Mouse (Mus musculus): Measurements from ENCODE around the gene Plau.
A peak's percentile ranks its signal among the peaks of the same experiment; 100 is the strongest.

The Plau gene

DNA sequence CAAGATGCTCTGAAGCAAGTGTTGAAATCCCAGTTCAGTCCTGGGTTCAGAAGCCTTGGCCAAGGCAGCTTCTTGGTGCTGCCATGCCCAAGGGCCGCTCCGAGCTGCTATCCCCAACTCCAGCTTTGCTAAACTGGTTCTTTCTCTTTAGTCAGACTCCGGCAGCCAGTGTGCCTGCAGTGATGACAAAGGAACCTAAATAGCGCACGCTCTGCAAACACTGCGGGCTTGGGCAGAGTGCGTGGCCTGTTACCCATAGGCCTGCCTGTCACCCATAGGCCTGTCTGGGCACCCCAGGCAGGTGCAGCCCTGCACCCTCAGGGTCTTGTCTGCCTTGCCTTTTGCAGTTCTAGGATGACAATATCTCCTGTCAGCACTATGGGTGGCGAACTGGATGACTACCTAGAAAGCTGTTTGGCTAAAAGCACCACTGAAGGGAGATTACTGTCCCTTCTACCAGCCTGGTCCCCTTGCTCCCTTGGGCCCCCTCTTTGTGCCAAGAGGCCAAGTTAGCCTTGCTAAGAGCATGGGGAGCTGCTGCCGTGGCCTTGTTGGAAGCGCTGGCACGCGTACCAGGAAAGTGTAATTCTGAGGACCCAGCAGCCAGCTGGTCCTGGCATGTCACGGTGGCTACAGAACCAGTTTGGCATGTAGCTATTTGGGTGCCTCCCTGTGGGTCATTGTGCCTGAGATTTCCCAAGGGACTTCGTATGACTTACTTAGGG, 30.2 kb upstream of the Plau start:
- DNase-seq (ENCODE audit: low spot score in 2 of 2), result no peak

DNA sequence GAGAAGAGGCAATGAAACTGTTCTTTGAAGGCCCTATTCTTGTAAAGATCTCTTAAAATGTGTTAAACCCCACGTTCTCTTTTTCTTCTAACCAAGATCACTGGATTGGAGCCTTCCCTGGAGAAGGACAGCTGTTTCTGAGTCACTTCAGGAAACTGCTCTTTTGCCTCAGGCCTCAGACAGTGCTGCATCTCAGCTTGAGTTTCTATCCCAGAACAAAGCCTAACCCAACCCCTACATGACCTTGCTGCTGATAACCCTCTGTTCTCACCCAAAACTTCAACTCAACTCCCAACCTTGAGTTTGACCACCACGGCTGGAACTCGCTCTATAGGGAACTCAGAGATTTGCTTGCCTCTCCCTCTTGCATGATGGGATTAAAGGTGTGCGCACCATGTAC, 27.1 kb upstream of the Plau start:
- DNase-seq (ENCODE audit: low spot score in 2 of 2), result no peak

DNA sequence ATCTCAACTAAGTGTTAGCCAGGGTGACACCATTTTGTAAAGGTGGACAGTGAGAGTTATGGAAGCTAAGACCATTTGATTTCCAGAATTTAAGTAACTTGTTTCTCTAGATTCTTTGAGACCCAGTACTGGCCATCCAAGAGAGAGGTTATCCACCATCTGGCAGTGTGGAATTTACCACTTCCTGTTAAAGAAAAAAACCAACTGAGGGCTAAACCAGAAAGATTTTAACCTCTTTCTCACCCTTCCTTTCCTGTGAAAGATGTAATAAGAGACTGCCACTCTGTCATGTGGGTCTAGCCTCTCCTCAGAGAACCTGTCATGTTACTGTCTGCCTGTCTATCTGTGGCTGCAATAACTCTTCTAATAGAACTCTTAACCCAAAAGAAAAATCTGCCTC, 26.6 kb upstream of the Plau start:
- no peak for DNase-seq (ENCODE audit: low spot score in 2 of 2)

DNA sequence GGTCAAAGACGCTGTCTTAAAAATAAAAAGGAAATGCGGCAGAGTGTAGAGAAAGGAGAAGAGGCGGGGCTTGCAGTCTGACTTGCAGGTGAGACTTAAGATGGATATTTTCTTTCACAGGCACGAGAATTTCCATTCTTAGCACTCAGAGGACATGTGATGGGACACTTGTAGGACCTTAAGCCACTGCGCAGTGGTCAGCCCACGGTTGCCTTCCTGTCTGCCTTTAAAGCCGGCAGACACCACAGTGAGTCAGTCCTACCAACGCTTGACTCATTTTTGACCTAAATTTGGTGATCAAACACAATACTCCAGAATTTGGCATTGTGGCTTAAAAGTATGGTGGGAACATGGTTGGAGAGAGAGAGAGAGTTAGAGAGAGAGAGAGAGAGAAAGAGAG, 25.2 kb upstream of the Plau start:
- DNase-seq (ENCODE audit: low spot score in 2 of 2), result no peak

DNA sequence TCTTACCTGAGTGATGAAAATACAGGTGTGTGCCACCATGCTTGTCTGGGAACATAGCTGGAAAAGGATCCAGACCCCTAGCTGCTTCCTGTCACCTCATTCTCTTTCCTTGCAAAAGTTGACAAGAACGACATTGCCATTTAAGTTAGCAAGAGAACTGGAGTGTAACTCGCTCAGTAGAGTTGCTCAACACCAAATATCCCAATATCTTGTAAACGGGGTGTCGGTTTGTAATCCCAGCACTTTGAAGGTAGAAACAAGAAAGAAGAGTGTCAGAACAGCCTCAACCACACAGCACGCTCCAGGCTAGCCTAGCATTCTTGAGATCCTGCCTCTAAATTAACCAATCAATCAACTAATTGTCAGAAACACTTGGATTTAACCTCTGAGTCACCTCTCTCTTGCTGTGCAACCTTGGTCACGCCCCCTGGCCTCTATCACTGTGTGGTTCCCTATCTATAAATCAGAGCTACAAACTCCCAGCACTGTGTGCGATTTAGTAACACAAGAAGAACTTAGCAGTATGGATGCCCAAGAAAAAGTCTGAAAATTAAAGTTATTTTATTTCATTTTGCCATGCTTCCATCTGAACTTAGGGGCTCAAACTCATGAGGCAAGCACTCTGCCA, 24.6 kb upstream of the Plau start:
- DNase-seq (ENCODE audit: low spot score in 2 of 2), result no peak

DNA sequence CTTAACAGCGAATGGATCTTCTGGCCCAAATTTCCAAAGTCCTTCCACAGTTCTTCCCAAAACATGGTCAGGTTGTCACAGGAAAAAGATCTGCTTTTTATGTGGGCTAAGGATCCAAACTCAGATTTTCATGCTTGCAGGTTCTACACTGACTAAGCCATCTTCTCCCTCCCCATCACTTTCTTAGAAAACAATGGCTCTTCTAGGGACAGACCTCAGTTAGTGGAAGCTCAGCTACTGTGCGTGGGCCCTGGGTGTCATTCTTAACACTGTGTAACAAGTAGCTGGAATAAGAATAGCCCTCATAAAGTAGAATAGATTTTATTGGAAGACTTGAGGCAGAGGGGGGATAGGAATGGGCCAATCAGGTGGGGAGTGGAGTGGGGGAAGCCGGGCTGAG, 21.0 kb upstream of the Plau start:
- DNase-seq (ENCODE audit: low spot score in 2 of 2), result no peak

DNA sequence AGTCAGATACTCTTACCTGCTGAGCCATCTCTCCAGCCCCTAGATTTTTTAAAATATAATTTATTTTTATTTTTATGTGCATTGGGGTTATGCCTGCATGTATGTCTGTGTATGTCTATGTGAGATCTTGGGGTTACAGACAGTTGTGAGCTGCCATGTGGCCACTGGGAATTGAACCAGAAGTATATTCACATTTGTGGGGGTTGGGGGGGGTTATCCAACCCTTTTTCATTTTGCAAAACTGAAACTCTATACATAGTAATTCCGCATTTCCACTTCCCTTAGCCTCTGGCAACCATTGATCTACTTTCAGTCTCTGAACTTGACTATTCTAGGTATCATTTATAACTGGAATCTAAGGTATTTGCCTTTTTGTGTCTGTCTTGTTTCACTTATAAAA, 11.9 kb upstream of the Plau start:
- no peak for DNase-seq (ENCODE audit: low spot score in 2 of 2)

DNA sequence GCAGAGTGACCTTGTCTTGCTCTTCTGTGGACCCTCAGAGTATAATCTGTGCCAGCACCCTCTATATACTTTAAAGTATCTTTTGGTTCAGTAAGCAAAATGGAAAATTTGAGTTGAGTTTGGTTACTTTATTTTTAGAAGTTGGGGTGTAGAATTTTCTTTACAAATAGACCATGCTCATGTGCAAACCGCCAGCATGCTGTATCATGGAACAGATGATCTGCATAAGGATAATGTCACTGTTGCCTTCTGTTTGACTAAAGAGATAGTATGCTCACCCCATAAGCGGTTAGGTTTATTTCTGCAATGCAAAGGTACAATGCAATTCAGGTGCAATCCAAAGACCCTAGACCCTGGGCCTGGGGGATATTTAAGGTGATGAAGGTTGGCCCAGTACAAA, 10.9 kb upstream of the Plau start:
- no peak for DNase-seq (ENCODE audit: low spot score in 2 of 2)

DNA sequence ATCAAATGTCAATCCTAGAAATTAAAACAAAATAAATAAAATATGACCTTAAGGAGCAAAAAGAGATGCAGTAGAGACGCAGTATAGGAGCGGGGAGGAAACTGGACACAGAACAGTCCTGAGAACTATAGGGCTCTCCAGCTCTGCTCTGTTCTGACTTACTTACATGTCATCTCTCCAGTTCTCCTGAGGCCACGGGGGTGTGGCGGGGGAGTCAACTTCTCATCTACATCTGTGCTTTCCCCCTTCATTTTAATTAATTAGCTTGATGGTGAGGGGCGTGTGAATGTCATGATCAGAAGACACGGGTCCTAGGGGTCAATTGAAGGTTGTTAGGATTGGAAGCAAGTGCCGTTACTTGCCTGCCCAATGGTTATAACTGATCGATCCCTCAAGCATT, 9.4 kb upstream of the Plau start:
- DNase-seq (ENCODE audit: low spot score in 2 of 2), result no peak

DNA sequence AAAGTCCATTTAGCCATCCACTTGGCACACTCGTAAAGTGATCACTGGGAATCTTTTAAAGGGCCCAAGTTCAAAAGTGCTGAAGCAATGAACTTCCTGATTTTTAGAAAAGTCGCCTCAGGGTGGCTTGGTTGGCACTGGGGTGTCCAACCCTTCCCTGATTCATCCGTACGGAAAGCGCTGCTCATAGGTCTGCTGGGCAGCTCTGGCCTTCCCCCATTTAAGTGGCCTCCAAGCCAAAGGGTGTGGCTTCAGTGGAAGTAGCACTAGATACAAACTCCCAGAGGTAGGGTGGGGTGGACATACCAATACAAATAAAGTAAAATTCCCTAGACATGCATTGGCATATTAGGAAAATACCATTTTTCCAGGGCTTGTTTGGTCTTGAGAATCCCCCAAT, 9.0 kb upstream of the Plau start:
- DNase-seq (ENCODE audit: low spot score in 2 of 2), result no peak

DNA sequence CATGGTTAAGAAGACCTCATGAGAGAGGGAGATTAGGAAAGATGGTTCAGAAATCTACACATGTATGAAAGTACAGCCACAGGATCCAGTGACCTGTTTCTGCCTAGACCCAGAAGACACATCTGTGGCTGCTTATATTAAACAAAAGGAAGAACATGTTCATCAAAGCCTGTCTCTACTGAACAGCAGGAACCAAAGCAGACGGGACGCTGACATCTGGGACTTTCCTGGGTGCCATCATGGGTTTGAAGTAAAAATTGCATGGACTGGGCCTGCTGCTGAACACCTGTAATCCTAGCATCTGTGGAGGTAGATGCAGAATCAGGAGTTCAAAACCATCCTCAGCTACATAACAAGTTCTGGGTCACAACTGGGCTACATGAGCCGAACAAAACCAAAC, 7.9 kb upstream of the Plau start:
- DNase-seq (ENCODE audit: low spot score in 2 of 2), result no peak

DNA sequence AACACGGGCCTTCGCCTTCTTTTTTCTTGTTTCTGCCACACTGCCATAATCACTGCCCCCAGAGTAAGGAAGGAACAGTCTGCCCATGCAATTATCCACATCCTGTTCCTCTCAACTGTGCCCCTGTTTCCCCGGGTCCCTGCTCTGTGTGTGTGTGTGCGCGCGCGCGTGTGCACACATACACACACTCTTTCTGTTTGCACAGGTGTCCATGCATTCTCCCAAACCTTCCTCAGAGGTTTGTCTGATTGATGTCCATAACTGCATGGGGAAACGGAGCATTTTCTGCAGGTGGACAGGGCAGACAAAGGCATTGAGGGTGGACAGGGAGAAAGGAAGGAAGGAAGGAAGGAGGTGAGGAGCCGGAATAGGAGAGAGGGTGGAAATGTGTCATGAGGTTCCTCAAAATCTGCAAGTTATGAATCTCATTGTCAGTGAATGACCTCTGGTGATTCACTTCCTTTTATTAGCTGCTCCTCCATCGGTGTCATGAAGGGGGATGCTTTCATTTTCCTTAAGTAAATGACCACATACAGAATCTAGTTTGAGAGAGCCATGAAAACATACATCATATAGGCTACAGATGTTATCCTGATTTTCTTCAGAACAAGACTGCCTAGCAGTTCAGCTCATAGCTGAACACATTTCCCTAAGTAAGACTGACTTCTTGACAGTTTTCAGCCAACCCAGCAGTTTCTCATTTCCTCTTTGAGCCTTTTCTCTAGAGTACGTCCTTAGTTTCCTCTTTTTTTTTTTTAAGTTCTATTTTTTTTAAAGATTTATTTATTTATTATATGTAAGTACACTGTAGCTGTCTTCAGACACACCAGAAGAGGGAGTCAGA, 6.7 kb upstream of the Plau start:
- DNase-seq (ENCODE audit: low spot score in 2 of 2), result no peak

DNA sequence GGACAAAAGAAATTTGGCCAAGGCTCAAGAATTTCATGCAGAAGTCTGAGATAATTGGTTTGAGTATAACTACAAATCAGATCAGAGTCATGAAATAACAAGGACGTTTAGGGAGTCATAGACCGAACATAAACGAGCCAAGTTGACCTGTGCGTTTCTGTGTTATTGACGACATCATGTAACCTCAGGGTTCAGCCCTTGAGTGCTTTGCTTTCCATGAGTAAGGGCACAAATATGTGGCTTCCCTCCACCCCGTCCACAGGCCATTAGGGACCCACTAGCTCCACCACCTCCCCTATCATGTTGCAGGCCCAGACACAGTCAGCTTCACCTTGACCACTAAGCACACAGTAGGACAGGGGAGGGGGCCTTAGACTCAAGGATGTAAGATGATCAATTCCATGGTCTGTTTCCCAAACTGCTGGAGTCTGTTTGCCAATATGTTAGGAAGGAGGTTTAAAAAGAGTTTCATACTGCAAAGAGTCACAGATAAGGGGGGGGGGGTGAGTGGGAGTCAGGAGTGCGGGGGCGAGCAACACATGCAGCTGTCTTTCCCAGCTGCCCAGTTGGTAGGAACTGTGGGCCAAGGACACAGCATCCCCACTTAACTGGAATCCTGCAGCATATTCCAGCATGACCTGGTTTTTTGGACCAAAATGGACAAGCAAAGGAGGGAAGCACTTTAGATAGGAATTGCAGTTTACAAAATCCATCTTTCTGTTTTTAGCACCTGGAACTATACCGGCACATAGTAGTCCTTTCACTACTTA, 5.1 kb upstream of the Plau start:
- DNase-seq (ENCODE audit: low spot score in 2 of 2), result no peak

DNA sequence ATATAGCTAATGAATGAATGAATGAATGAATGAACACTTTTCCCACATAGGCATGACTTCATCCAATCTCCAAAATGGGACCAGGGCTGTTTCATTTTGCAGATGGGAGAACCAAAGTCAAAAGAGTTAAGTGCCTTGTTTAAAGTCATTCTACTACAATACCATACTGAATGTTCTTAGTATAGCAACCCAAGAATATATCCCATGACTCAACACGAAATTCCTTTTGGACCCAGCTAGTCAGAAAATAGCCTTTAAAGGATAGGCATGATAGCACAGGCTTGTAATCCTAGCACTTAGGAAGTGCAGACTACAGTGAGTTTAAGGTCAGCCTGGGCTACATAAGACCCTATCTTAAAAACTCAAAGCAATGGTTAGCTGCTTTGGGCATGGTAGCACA, 4.5 kb upstream of the Plau start:
- DNase-seq (ENCODE audit: low spot score in 2 of 2), result no peak

DNA sequence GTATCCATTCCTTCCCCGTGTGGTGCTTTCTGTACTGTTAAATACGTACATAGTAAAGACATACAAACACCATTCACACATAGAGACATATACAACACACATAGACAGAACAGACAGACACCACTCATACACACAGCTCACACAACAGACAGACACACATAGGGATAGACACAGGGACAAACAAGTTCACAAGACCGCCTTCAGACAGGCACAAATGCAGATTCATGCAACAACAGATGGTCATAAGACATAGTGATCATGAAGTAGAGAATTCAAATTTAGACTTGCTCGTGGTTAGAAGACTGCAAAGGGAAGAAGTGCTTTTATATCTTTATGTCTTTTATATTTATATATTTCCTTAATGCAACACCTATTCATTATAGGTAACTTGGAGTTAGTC, 2.9 kb upstream of the Plau start:
- no peak for DNase-seq (ENCODE audit: low spot score in 2 of 2)

DNA sequence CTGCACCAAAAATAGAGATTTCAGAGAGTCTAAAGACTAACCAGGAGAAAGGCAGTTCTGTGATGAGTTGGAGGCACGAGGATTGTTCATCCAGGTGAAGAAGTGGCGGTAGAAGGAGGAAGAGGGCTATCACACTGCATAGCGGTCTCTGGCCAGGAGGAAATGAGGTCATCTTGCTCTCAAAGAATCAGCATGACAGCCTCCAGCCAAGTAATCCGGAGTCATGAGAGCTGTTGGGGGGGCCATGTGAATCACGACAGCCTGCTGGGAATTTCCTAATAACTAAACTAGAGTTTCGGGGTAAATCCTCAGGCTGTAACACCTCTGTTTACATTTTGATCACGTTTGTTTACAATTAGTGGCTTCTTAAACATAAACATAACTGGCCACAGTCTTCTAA, 2.3 kb upstream of the Plau start:
- DNase-seq (ENCODE audit: low spot score in 2 of 2), result no peak

DNA sequence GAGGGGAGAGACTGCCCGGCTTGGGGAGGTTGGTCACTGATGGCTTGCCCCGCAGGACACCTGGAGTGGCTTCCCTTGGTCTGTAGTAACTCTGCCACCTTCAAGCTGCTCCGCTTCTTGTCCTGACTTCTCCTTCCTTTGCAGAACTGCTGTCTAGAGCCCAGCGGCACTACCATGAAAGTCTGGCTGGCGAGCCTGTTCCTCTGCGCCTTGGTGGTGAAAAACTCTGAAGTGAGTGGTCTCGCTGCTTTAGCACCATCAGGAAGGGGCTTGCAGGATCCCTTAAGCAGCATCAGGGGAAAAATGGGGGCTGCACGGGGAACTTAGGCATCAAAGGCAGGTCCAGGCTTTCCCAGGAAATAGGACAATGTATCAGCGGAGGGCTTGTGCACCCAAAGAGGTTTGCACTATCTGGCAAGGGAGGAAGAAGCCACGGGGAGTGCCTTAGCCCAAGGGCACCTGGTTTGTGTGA, 481 bp downstream of the Plau start:
- DNase-seq (ENCODE audit: low spot score in 2 of 2), result peak in 1 of 2 experiments; percentile 3

DNA sequence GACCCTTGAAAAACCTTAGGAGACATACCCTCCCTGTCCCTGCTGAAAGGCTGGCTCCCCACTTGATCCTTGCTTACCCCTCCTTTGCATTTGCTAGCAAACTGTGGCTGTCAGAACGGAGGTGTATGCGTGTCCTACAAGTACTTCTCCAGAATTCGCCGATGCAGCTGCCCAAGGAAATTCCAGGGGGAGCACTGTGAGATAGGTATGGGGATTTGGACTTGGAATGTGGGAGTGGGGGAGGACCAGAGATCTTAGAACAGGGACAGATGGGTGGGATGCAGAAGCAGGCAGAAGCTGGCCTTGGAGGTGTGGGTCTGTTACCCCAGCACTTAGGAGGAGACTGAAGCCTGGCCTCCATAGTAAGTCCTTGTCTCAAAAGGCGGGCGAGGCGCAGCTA, 1.2 kb downstream of the Plau start:
- no peak for DNase-seq (ENCODE audit: low spot score in 2 of 2)

DNA sequence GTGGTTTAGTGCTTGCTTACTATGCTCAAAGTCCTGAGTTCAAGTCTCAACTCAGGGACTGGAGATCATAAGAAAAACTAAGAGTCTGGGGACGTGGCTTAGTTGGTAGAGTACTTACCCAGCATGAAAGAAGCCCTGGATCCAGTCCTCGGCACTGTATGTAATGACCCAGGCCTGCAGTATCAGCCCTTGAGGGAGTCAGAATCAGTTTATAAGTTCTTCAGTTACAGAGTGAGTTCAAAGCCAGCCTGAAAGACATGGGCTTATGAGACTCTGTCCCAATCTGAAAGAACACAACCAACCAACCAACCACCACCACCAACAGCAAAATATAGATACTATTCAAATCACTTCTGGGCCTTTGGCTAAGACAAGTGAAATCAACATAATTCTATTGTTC, 5.1 kb downstream of the Plau start:
- no peak for DNase-seq (ENCODE audit: low spot score in 2 of 2)

DNA sequence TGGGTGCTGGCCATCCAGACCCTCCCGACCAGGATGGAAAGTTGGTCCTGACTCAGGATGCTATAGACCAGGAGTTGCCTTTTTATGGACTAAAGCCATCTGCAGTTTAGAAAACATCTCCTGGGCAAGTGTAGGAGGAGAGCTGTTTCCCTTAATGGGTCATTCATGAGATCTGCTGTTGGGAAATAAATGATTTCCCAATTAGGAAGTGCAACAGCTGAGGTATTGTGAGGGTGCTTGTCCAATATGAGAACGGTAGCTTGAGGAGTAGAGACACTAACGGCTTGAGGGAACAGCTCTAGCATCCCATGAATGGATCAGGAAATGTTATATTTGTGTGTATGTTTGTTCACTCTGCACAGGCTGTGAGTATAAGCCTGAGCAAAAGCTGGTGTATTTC, 6.2 kb downstream of the Plau start:
- DNase-seq (ENCODE audit: low spot score in 2 of 2), result no peak

DNA sequence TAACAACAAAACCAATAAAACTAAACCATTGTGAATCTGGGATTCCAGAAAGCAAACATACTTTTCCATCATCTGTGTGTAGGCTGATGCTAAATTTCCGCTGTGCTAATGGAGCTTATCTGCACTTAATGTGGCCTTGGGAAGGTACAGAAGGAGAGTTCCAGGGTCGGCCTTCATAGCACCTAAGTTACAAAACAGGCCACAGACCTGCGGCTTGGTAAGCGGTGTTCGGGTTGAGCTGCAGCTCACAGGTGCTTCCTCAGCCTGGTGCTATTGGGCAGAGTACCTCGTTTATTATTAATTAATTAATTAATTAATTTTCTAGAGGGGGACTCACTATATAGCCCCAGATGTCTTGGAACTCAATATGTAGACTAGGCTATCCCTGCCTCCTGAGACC, 7.7 kb downstream of the Plau start:
- DNase-seq (ENCODE audit: low spot score in 2 of 2), result no peak
